Mouse (Mus musculus) kidney, adult 2 months (tissue): ENCODE results near the gene Foxo1.

Experiments used
- CTCF ChIP-seq: fragments of 200-500 bp; conservative IDR thresholded peaks from 2 replicates; pipeline ENCODE4 v1.5.1; 2011; ENCODE audit warnings: low read depth, mild to moderate bottlenecking, control low read depth, low read length, moderate library complexity, mixed read lengths; ENCODE audit not compliant: insufficient read depth, insufficient read length
- POLR2A ChIP-seq: fragments of 200-500 bp; IDR thresholded peaks from one replicate; pipeline ENCODE4 v1.6.1; 2011; ENCODE audit warnings: low read depth, low read length, control low read depth

DNA sequence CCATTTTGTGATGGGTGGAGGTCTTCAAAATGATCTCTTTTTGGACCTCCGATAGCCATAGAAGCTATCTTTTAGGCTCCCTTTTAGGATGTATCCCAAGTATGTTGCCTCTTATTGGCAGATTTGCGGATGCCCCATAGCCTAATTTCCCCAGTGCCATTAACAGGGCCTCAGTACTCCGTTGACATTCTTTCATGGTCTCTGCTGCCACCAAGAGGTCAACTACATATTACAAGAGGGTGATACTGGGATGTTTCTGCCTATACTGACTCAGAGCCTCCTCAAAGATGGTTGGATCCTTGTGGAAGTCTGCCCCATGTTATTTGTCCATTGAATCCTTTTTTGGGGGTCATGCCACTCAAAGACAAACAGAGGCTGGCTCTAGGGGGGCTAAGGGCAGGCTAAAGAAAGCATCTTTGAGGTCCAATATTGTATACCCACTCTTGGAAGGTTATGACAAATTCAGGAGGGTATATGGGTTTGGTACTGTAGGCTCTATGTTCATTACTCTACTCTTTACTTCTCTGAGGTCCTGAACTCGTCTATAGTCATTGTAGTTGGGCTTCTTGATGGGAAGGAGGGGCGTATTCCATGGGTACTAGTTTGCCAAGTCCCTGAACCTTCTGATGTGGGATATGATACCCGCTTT is 25.6 kb upstream of the Foxo1 start:
- peak; percentile 68 for TF ChIP-seq CTCF
- TF ChIP-seq POLR2A = no peak
